Mouse (Mus musculus) midbrain, embryonic 13.5 days (tissue): Measurements from ENCODE around the gene Ostf1. TPM values are rescaled to one million over a fixed set of nuclear protein-coding genes. Genes with fewer than 3 reads are reported as not detected.

Source experiments
- ATAC-seq: fragments of 200-750 bp; cut with Nextera tagmentation; 2 replicates; pipeline ENCODE4 v1.8.0; 2017; ENCODE audit warnings: mild to moderate bottlenecking, moderate TSS enrichment, moderate library complexity
- H3K27ac ChIP-seq: fragments of 300-500 bp; sonication (generic); 2 replicates; pipeline ENCODE4 v1.5.1; 2015; ENCODE audit warnings: inconsistent platforms, mild to moderate bottlenecking, moderate library complexity
- H3K27me3 ChIP-seq: fragments of 300-500 bp; sonication (generic); 2 replicates; pipeline ENCODE4 v1.6.1; 2015; ENCODE audit warnings: mild to moderate bottlenecking, inconsistent platforms
- H3K36me3 ChIP-seq: fragments of 300-500 bp; sonication (generic); 2 replicates; pipeline ENCODE4 v1.6.1; 2015; ENCODE audit warnings: mild to moderate bottlenecking, inconsistent platforms
- H3K4me1 ChIP-seq: fragments of 300-500 bp; sonication (generic); replicated peaks from 2 replicates; pipeline ENCODE4 v1.6.1; 2015; ENCODE audit warnings: inconsistent platforms
- H3K4me2 ChIP-seq: fragments of 300-500 bp; sonication (generic); replicated peaks from 2 replicates; pipeline ENCODE4 v1.6.1; 2015; ENCODE audit warnings: moderate library complexity, mild to moderate bottlenecking, inconsistent platforms
- H3K4me3 ChIP-seq: fragments of 300-500 bp; sonication (generic); replicated peaks from 2 replicates; pipeline ENCODE4 v1.5.1; 2015; ENCODE audit warnings: mild to moderate bottlenecking, inconsistent platforms
- H3K9ac ChIP-seq: fragments of 300-500 bp; sonication (generic); replicated peaks from 2 replicates; pipeline ENCODE4 v1.6.1; 2015; ENCODE audit warnings: mild to moderate bottlenecking, inconsistent platforms
- H3K9me3 ChIP-seq: fragments of 300-500 bp; sonication (generic); 2 replicates; pipeline ENCODE4 v1.6.1; 2016; ENCODE audit warnings: mild to moderate bottlenecking, inconsistent platforms
- WGBS: fragments of 180-500 bp; shearing (Covaris S2); methylation state at CpG from one replicate; pipeline ENCODE4 v1.1.7; 2015; 5-methylcytosine and 5-hydroxymethylcytosine counted together
- polyA plus RNA-seq: library from polyadenylated mRNA; unstranded; fragments of >200 nt; fragmentation: Nextera tagmentation; extraction: Ambion mirVana; gene quantifications from 2 replicates; pipeline ENCODE4 v1.2.1, GENCODE M21; 2015

Ostf1 gene
- polyA plus RNA-seq, 1 experiment from 2014 or later, result 34.7 TPM

GRCm38 (mm10) chr19:18619060-18619459, 12.6 kb downstream of the Ostf1 start:
- H3K9me3 ChIP-seq, result no peaks in the 10 kb centered on the region
- WGBS, result 88% methylated on average over 5 of the region's 5 CpGs
- no peaks in the 10 kb centered on the region for H3K36me3 ChIP-seq
- no peak overlapping the region for H3K27ac ChIP-seq
- no peak overlapping the region for H3K4me2 ChIP-seq
- H3K4me1 ChIP-seq, result no peaks in the 10 kb centered on the region
- no peak overlapping the region for H3K4me3 ChIP-seq
- ATAC-seq, result no peak
- H3K27me3 ChIP-seq, result no peaks in the 10 kb centered on the region
- H3K9ac ChIP-seq, result no peak overlapping the region

GRCm38 (mm10) chr19:18617504-18617903, 14.1 kb downstream of the Ostf1 start:
- Histone ChIP-seq H3K9ac (no peak overlapping the region), H3K4me1 (no peaks in the 10 kb centered on the region), H3K4me2 (no peak overlapping the region), H3K9me3 (no peaks in the 10 kb centered on the region), H3K27me3 (no peaks in the 10 kb centered on the region), H3K4me3 (no peak overlapping the region), H3K36me3 (no peaks in the 10 kb centered on the region), H3K27ac (no peak overlapping the region)
- 100% methylated on average over 1 of the region's 1 CpGs for WGBS
- no peak for ATAC-seq

GRCm38 (mm10) chr19:18615680-18616240, 15.9 kb downstream of the Ostf1 start:
- 76% methylated on average over 9 of the region's 9 CpGs for WGBS
- no peaks in the 10 kb centered on the region for H3K27me3 ChIP-seq
- no peak for ATAC-seq
- no peak overlapping the region for H3K9ac ChIP-seq
- no peaks in the 10 kb centered on the region for H3K36me3 ChIP-seq
- H3K4me3 ChIP-seq, result no peak overlapping the region
- no peaks in the 10 kb centered on the region for H3K9me3 ChIP-seq
- no peak overlapping the region for H3K4me2 ChIP-seq
- H3K4me1 ChIP-seq, result no peaks in the 10 kb centered on the region
- H3K27ac ChIP-seq, result no peak overlapping the region

GRCm38 (mm10) chr19:18614337-18614736, 17.3 kb downstream of the Ostf1 start:
- Histone ChIP-seq H3K9ac (no peak overlapping the region), H3K36me3 (no peaks in the 10 kb centered on the region), H3K9me3 (no peaks in the 10 kb centered on the region), H3K4me1 (no peaks in the 10 kb centered on the region), H3K4me2 (no peak overlapping the region), H3K4me3 (no peak overlapping the region), H3K27ac (no peak overlapping the region), H3K27me3 (no peaks in the 10 kb centered on the region)
- 85% methylated on average over 7 of the region's 7 CpGs for WGBS
- ATAC-seq, result no peak

GRCm38 (mm10) chr19:18608975-18609374, 22.6 kb downstream of the Ostf1 start:
- H3K27me3 ChIP-seq, result no peaks in the 10 kb centered on the region
- 0 out of 2 replicates have a peak, but pooled peaks cover 3% of the 10 kb centered on the region for H3K4me1 ChIP-seq
- H3K4me3 ChIP-seq, result no peak overlapping the region
- no peak for ATAC-seq
- no peaks in the 10 kb centered on the region for H3K9me3 ChIP-seq
- no peak overlapping the region for H3K9ac ChIP-seq
- no peak overlapping the region for H3K27ac ChIP-seq
- WGBS, result 83% methylated on average over 6 of the region's 6 CpGs
- no peak overlapping the region for H3K4me2 ChIP-seq
- H3K36me3 ChIP-seq, result no peaks in the 10 kb centered on the region

GRCm38 (mm10) chr19:18607907-18608306, 23.7 kb downstream of the Ostf1 start:
- Histone ChIP-seq H3K9ac (no peak overlapping the region), H3K9me3 (no peaks in the 10 kb centered on the region), H3K27ac (no peak overlapping the region), H3K4me3 (no peak overlapping the region), H3K36me3 (no peaks in the 10 kb centered on the region), H3K4me1 (0 out of 2 replicates have a peak, but pooled peaks cover 3% of the 10 kb centered on the region), H3K27me3 (no peaks in the 10 kb centered on the region), H3K4me2 (no peak overlapping the region)
- no peak for ATAC-seq
- WGBS, result 39% methylated on average over 7 of the region's 7 CpGs

DNA sequence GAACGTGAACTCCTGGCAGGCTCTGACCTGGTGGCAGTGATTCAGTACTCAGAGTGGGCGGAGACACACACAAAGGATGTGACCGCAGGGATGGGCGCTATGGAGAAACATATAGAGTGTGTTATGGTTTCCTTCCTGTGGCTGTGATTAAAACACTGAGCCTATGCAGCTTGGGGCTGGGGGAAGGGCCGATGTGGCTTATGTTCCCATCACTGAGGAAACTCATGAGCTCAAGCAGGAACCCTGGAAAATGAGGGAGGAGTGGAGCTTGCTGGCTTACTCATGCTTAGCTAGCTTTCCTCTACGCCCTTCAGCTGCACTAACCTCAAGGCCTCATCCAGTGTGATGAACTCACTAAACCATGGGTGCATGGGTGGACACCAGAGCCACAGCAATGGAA, 28.6 kb downstream of the Ostf1 start:
- Histone ChIP-seq H3K4me3 (no peak overlapping the region), H3K4me1 (0 out of 2 replicates have a peak, but pooled peaks cover 2% of the 10 kb centered on the region), H3K36me3 (no peaks in the 10 kb centered on the region), H3K9me3 (no peaks in the 10 kb centered on the region), H3K27ac (no peak overlapping the region), H3K27me3 (no peaks in the 10 kb centered on the region), H3K4me2 (no peak overlapping the region), H3K9ac (no peak overlapping the region)
- 79% methylated on average over 6 of the region's 6 CpGs for WGBS
- no peak for ATAC-seq

DNA sequence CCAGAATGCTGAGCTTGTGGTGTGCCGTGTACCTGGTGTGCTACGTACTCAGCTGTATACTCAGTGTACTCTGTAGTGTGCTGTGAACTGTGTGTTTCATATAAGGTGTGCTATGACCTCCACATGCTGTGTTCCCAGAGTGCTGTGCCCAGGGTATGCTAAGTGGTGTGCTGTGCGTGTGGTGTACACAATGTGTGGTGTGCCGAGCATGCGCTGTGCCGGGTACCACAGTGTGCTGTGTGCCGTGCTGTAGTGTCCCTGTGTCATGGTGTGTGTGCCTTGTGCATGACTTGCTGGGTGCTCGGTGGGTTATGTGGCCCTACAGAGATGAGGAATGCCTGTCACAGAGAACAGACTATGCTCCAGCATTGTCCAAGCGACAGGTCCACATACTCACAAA, 31.0 kb downstream of the Ostf1 start:
- no peak overlapping the region for H3K4me3 ChIP-seq
- H3K9me3 ChIP-seq, result no peaks in the 10 kb centered on the region
- H3K27me3 ChIP-seq, result no peaks in the 10 kb centered on the region
- no peak overlapping the region for H3K9ac ChIP-seq
- H3K36me3 ChIP-seq, result no peaks in the 10 kb centered on the region
- 97% methylated on average over 9 of the region's 9 CpGs for WGBS
- H3K27ac ChIP-seq, result no peak overlapping the region
- H3K4me1 ChIP-seq, result no peaks in the 10 kb centered on the region
- ATAC-seq, result peak; percentile 56
- no peak overlapping the region for H3K4me2 ChIP-seq

GRCm38 (mm10) chr19:18599650-18600049, 32.0 kb downstream of the Ostf1 start:
- WGBS, result 87% methylated on average over 5 of the region's 5 CpGs

DNA sequence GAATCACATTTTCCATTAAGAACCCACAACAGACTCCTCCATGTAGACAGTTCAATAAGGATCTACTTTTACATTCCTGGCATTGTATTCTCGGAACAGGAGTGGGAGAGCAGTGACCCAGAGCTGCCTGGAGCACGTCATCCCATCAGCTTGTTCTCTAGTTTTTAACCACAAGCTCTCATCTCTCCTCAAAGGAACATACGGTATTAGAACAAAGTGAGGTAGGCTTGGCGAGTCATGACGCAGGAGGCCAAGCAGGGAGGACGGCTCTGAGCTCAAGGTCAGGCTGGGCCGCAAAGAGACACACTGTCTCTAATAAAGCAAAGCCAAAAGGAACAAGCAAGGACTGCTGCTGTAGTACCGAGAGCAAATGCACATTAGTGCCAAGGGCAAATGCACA, 32.6 kb downstream of the Ostf1 start:
- H3K9ac ChIP-seq, result no peak overlapping the region
- 72% methylated on average over 8 of the region's 8 CpGs for WGBS
- no peaks in the 10 kb centered on the region for H3K27me3 ChIP-seq
- H3K9me3 ChIP-seq, result no peaks in the 10 kb centered on the region
- no peak for ATAC-seq
- no peak overlapping the region for H3K4me3 ChIP-seq
- no peak overlapping the region for H3K27ac ChIP-seq
- H3K4me2 ChIP-seq, result no peak overlapping the region
- no peaks in the 10 kb centered on the region for H3K36me3 ChIP-seq
- H3K4me1 ChIP-seq, result no peaks in the 10 kb centered on the region

More at GRCm38 (mm10) chr19:18599650-18600049, 32.0 kb downstream of the Ostf1 start:
- Histone ChIP-seq H3K27me3 (no peaks in the 10 kb centered on the region), H3K4me1 (no peaks in the 10 kb centered on the region), H3K27ac (no peak overlapping the region), H3K36me3 (no peaks in the 10 kb centered on the region), H3K4me2 (no peak overlapping the region), H3K9ac (no peak overlapping the region), H3K9me3 (no peaks in the 10 kb centered on the region), H3K4me3 (no peak overlapping the region)
- no peak for ATAC-seq

DNA sequence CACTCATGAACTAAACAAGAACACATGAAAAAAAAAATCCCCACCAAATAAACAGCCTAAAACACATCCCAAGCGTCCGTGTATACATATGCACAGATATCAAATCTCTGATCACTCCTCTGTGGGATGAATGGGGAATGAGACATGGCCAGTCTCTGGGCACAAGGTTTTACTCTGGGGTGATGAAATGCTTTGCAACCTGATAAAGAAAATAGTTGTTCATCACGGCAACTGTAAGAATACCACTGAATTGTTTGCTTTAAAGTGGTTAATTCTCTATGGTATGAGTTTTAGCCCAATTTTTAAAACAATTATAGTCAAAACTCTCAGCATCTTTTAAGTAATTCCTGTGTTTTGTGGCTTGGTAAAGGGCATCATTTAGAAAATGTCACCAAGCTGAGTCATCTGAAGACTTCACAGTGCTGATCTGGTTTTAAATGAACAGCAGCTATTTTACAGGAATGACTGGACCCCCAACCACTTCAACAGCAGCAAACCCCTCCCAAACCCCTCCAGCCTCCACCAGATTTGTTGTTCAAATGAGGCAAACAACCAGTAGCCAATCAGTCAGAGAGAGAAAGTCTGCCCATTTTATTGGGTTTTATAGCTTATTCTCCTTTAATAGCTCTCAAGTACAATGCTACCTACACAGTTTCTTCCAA, 33.2 kb downstream of the Ostf1 start:
- no peak for ATAC-seq
- Histone ChIP-seq H3K27ac (no peak overlapping the region), H3K4me2 (no peak overlapping the region), H3K27me3 (no peaks in the 10 kb centered on the region), H3K4me3 (no peak overlapping the region), H3K36me3 (no peaks in the 10 kb centered on the region), H3K9me3 (no peaks in the 10 kb centered on the region), H3K4me1 (no peaks in the 10 kb centered on the region), H3K9ac (no peak overlapping the region)
- 91% methylated on average over 3 of the region's 3 CpGs for WGBS

- H3K4me2 ChIP-seq, result no peak overlapping the region
- no peaks in the 10 kb centered on the region for H3K27me3 ChIP-seq
- WGBS, result 90% methylated on average over 6 of the region's 6 CpGs
- ATAC-seq, result no peak
- no peak overlapping the region for H3K27ac ChIP-seq
- H3K4me1 ChIP-seq, result no peaks in the 10 kb centered on the region; the same call in 1 of the 2 replicates
- no peaks in the 10 kb centered on the region for H3K36me3 ChIP-seq
- no peaks in the 10 kb centered on the region for H3K9me3 ChIP-seq
- no peak overlapping the region for H3K9ac ChIP-seq
- H3K4me3 ChIP-seq, result no peak overlapping the region
These were observed 33.9 kb downstream of the Ostf1 start for GRCm38 (mm10) chr19:18597772-18598171.

DNA sequence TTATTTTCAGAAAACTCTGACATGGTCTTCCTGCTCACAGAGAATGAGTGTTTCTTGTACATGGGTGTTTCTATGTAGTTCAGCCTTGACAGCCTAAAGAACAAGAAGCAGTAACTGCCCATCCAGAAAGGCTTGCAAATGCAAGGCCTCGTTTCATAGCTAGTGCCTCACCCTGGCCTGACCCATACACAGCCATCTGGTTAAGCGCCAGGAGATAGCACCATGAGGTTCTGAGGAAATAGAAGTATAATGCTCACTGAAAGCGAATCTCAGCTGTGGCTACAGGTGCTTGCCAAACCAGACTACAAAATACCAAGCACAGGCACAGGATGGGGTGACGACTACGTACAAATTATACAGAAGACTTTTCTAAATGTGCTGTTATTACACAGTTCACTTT, 34.7 kb downstream of the Ostf1 start:
- Histone ChIP-seq H3K27me3 (no peaks in the 10 kb centered on the region), H3K27ac (no peak overlapping the region), H3K9me3 (no peaks in the 10 kb centered on the region), H3K4me2 (no peak overlapping the region), H3K4me3 (no peak overlapping the region), H3K9ac (no peak overlapping the region), H3K4me1 (peaks cover 3% of the 10 kb centered on the region), H3K36me3 (no peaks in the 10 kb centered on the region)
- 91% methylated on average over 5 of the region's 5 CpGs for WGBS
- no peak for ATAC-seq
